Mouse (Mus musculus): ENCODE results near the gene 9430097D07Rik. TPM values are rescaled to one million over a fixed set of nuclear protein-coding genes. Genes with fewer than 3 reads are reported as not detected.

9430097D07Rik gene
- polyA plus RNA-seq, 2 experiments, result 0.06 TPM; not detected in 1

- Histone ChIP-seq H3K27ac (no peak overlapping the region), H3K9me3 (ENCODE audit: control insufficient read depth, low read length) (no peaks in the 10 kb centered on the region), H3K4me1 (replicated peaks; ENCODE audit: control insufficient read depth in 2 of 2, insufficient read depth in 2 of 2, low read length in 1 of 2) (0 out of 4 replicates have a peak, but pooled peaks cover 0 to 3% of the 10 kb centered on the region in 2 experiments), H3K36me3 (replicated peaks; ENCODE audit: control insufficient read depth, insufficient read depth, low read depth) (no peaks in the 10 kb centered on the region), H3K27me3 (ENCODE audit: control insufficient read depth, insufficient read depth, low read length) (peaks cover 20% of the 10 kb centered on the region), H3K4me3 (ENCODE audit: insufficient read depth in 1 of 2, low read depth in 2 of 2, low read length in 2 of 2) (no peak overlapping the region), H3K9ac (replicated peaks) (no peak overlapping the region), H3K4me2 (ENCODE audit: low read depth) (no peak overlapping the region)
- 82% methylated on average over 2 of the region's 2 CpGs for WGBS (ENCODE audit: insufficient replicate concordance)
- DNase-seq (ENCODE audit: low read depth in 3 of 3, low spot score in 3 of 3), result no peak
- no peak for ATAC-seq (ENCODE audit: insufficient read depth)
- TF ChIP-seq CTCF (IDR thresholded peaks at IDR 0.05; ENCODE audit: low read depth), result no peak
- no peak for TF ChIP-seq EP300 (IDR thresholded peaks at IDR 0.05; ENCODE audit: low read depth)
These were observed 34.1 kb downstream of the 9430097D07Rik start for GRCm38 (mm10) chr2:32541333-32541908.

GRCm38 (mm10) chr2:32539452-32539981 is 36.0 kb downstream of the 9430097D07Rik start:
- Histone ChIP-seq H3K4me3 (ENCODE audit: insufficient read depth in 1 of 2, low read depth in 2 of 2, low read length in 2 of 2) (no peak overlapping the region), H3K36me3 (replicated peaks; ENCODE audit: control insufficient read depth, insufficient read depth, low read depth) (no peaks in the 10 kb centered on the region), H3K27ac (no peak overlapping the region), H3K4me1 (replicated peaks; ENCODE audit: control insufficient read depth in 2 of 2, insufficient read depth in 2 of 2, low read length in 1 of 2) (peaks cover 0 to 4% of the 10 kb centered on the region in 2 experiments; a peak in 2 of 4 replicates), H3K9me3 (ENCODE audit: control insufficient read depth, low read length) (no peaks in the 10 kb centered on the region), H3K4me2 (ENCODE audit: low read depth) (no peak overlapping the region), H3K9ac (replicated peaks) (no peak overlapping the region), H3K27me3 (ENCODE audit: control insufficient read depth, insufficient read depth, low read length) (peaks cover 33% of the 10 kb centered on the region)
- TF ChIP-seq CTCF (IDR thresholded peaks at IDR 0.05; ENCODE audit: low read depth) (no peak), EP300 (IDR thresholded peaks at IDR 0.05; ENCODE audit: low read depth) (no peak)
- no peak for DNase-seq (ENCODE audit: low read depth in 3 of 3, low spot score in 3 of 3)
- WGBS (ENCODE audit: insufficient replicate concordance), result 65% methylated on average over 14 of the region's 14 CpGs
- no peak for ATAC-seq (ENCODE audit: insufficient read depth)

GRCm38 (mm10) chr2:32538461-32538860 is 37.0 kb downstream of the 9430097D07Rik start:
- Histone ChIP-seq H3K4me2 (ENCODE audit: low read depth) (no peak overlapping the region), H3K27me3 (ENCODE audit: control insufficient read depth, insufficient read depth, low read length) (peaks cover 36% of the 10 kb centered on the region), H3K4me1 (replicated peaks; ENCODE audit: control insufficient read depth in 2 of 2, insufficient read depth in 2 of 2, low read length in 1 of 2) (peaks cover 0 to 11% of the 10 kb centered on the region in 2 experiments; a peak in 3 of 4 replicates), H3K27ac (no peak overlapping the region), H3K9me3 (ENCODE audit: control insufficient read depth, low read length) (no peaks in the 10 kb centered on the region), H3K9ac (replicated peaks) (no peak overlapping the region), H3K36me3 (replicated peaks; ENCODE audit: control insufficient read depth, insufficient read depth, low read depth) (no peaks in the 10 kb centered on the region), H3K4me3 (ENCODE audit: insufficient read depth in 1 of 2, low read depth in 2 of 2, low read length in 2 of 2) (no peak overlapping the region)
- WGBS (ENCODE audit: insufficient replicate concordance), result 68% methylated on average over 4 of the region's 4 CpGs
- ATAC-seq (ENCODE audit: insufficient read depth), result no peak
- TF ChIP-seq CTCF (IDR thresholded peaks at IDR 0.05; ENCODE audit: low read depth), result no peak
- no peak for TF ChIP-seq EP300 (IDR thresholded peaks at IDR 0.05; ENCODE audit: low read depth)
- no peak for DNase-seq (ENCODE audit: low read depth in 3 of 3, low spot score in 3 of 3)

- H3K9ac ChIP-seq (replicated peaks), result no peak overlapping the region
- DNase-seq (ENCODE audit: low read depth in 3 of 3, low spot score in 3 of 3) (no peak), ATAC-seq (ENCODE audit: insufficient read depth) (no peak)
- H3K4me1 ChIP-seq (replicated peaks; ENCODE audit: control insufficient read depth in 2 of 2, insufficient read depth in 2 of 2, low read length in 1 of 2), result peaks cover 0 to 11% of the 10 kb centered on the region in 2 experiments; a peak in 3 of 4 replicates
- H3K4me3 ChIP-seq (ENCODE audit: insufficient read depth in 1 of 2, low read depth in 2 of 2, low read length in 2 of 2), result no peak overlapping the region
- WGBS (ENCODE audit: insufficient replicate concordance), result 72% methylated on average over 5 of the region's 5 CpGs
- no peaks in the 10 kb centered on the region for H3K36me3 ChIP-seq (replicated peaks; ENCODE audit: control insufficient read depth, insufficient read depth, low read depth)
- TF ChIP-seq CTCF (IDR thresholded peaks at IDR 0.05; ENCODE audit: low read depth) (no peak), EP300 (IDR thresholded peaks at IDR 0.05; ENCODE audit: low read depth) (no peak)
- H3K27ac ChIP-seq, result no peak overlapping the region
- H3K27me3 ChIP-seq (ENCODE audit: control insufficient read depth, insufficient read depth, low read length), result peaks cover 36% of the 10 kb centered on the region
- H3K4me2 ChIP-seq (ENCODE audit: low read depth), result no peak overlapping the region
- no peaks in the 10 kb centered on the region for H3K9me3 ChIP-seq (ENCODE audit: control insufficient read depth, low read length)
These were observed 37.5 kb downstream of the 9430097D07Rik start for GRCm38 (mm10) chr2:32537941-32538340.

- 0 out of 2 replicates have a peak overlapping the region, but pooled peaks have one; percentile 6 for H3K27ac ChIP-seq
- H3K27me3 ChIP-seq (ENCODE audit: control insufficient read depth, insufficient read depth, low read length), result peaks cover 36% of the 10 kb centered on the region
These were observed 38.1 kb downstream of the 9430097D07Rik start for GRCm38 (mm10) chr2:32537360-32537905.

More at GRCm38 (mm10) chr2:32537360-32537905, 38.1 kb downstream of the 9430097D07Rik start:
- Histone ChIP-seq H3K4me1 (replicated peaks; ENCODE audit: control insufficient read depth in 2 of 2, insufficient read depth in 2 of 2, low read length in 1 of 2) (peaks cover 0 to 11% of the 10 kb centered on the region in 2 experiments; a peak in 3 of 4 replicates), H3K4me3 (ENCODE audit: insufficient read depth in 1 of 2, low read depth in 2 of 2, low read length in 2 of 2) (peak overlapping the region; percentile 66 to 72; a peak in 3 of 4 replicates), H3K36me3 (replicated peaks; ENCODE audit: control insufficient read depth, insufficient read depth, low read depth) (no peaks in the 10 kb centered on the region), H3K9ac (replicated peaks) (no peak overlapping the region), H3K9me3 (ENCODE audit: control insufficient read depth, low read length) (no peaks in the 10 kb centered on the region), H3K4me2 (ENCODE audit: low read depth) (peak overlapping the region; percentile 96)
- no peak for ATAC-seq (ENCODE audit: insufficient read depth)
- 7% methylated on average over 9 of the region's 9 CpGs for WGBS (ENCODE audit: insufficient replicate concordance)
- no peak for DNase-seq (ENCODE audit: low read depth in 3 of 3, low spot score in 3 of 3)
- TF ChIP-seq EP300 (IDR thresholded peaks at IDR 0.05; ENCODE audit: low read depth), result no peak

Data from liver, embryonic 14.5 days (tissue).